Mouse (Mus musculus) right cerebral cortex, postnatal 4 days (tissue): ENCODE data around the gene Chaf1a.

Experiments used
- DNase-seq: peaks from one replicate; pipeline ENCODE4 v3.0.0-alpha.2; 2022

The Chaf1a gene

GRCm38 (mm10) chr17:56020400-56021084 is 19.7 kb upstream of the Chaf1a start:
- no peak for DNase-seq

GRCm38 (mm10) chr17:56021161-56021910 is 18.9 kb upstream of the Chaf1a start:
- peak; percentile 7 for DNase-seq

DNA sequence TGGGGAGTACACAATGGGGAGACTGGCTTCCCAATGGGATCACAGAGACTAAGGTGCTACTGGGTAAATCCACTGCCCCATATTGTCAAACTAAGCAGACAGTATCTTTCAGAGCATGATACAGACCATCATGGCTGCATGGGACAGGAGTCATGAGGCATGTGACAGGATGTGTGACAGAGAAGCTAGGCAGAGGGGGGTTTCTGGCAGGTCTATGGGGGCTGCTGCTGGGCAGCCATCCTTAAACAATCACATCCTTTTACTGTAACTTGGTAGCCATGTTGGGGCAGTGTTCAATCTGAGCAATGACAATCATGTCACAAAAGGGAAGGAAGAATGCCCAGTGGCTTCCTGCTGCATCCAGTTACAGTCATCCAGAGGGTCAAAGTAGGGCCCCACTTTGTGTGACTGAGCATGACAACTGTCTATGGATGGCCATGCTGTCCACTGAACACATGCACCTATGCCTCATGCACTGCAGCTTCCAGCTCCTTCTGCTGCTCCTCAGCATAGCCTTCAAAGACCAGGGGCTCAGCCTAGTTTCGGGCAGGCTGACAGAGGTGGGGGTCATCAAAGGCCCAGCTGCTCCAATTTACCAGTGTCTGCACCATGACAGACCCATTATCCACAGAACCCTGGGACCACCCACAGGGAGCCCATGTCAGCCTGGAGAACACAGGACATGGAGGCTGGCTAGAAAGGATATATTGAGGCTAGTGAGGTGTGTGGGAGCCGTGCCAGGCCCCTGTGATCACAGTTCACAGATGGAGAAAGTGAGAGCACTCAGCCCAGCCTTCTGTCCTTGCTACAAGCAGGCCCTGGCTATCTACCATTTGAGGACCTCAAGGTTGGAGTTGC is 17.9 kb upstream of the Chaf1a start:
- peak; percentile 7 for DNase-seq

GRCm38 (mm10) chr17:56022989-56023290 is 17.3 kb upstream of the Chaf1a start:
- DNase-seq: no peak

GRCm38 (mm10) chr17:56023386-56023785 is 16.9 kb upstream of the Chaf1a start:
- no peak for DNase-seq

DNA sequence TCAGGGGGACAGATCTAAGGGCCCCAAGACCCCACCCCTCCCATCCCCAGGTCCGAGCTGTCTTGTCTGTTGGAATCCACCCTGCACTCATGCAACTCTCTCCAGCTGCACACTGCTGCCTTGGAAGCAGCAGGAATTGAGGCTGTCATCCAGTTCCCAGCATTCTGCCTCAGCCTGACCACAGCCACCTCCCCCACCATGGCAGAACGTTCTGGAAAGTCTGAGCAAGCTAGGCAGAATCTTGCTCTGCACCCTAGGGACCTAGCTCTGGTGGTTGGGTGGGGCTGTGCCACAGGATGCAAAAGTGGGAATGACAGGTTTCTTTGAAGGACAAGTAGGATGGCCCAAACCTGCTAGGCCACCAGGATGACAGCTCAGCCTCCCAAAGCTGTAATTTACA is 15.8 kb upstream of the Chaf1a start:
- no peak for DNase-seq

- no peak for DNase-seq
Measured at GRCm38 (mm10) chr17:56024931-56025330, 15.3 kb upstream of the Chaf1a start.

DNA sequence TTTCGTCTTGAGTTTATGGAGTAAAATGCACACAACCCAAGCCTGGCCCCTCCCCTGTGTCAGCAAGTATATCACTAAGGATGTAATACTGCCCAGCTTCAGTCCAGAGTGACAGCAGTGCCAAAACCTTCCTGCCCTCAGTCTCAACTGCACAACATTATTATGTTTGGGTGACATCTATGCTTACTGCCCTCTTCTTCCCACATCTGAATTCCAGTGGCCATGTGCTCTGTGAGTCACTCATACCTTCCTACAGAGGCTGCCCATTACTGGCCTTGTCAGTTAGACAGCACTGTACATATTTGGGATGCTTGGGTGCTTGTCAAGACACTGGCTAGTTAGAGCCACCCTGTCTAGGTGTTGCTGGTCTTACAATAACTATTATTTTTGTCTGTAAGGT is 13.9 kb upstream of the Chaf1a start:
- DNase-seq: no peak

DNA sequence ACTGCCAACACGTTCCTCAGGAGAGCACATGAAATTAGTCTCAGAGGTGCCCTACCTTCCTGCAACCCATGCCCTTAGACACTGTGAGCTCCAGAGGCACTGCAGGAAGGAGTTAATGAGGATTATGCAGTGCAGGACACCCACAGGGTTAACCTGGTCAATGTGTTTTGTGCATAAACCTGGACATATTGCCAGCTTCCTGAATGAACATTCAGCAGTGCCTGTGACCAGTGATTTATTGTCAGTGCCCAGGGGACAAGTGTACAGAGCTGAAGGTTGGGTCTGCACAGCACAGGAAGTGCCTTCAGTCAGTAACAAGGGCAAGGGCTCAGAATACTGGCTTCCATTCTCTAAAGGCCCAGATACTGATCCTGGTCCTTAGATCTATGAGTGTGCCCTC is 13.4 kb upstream of the Chaf1a start:
- no peak for DNase-seq

DNA sequence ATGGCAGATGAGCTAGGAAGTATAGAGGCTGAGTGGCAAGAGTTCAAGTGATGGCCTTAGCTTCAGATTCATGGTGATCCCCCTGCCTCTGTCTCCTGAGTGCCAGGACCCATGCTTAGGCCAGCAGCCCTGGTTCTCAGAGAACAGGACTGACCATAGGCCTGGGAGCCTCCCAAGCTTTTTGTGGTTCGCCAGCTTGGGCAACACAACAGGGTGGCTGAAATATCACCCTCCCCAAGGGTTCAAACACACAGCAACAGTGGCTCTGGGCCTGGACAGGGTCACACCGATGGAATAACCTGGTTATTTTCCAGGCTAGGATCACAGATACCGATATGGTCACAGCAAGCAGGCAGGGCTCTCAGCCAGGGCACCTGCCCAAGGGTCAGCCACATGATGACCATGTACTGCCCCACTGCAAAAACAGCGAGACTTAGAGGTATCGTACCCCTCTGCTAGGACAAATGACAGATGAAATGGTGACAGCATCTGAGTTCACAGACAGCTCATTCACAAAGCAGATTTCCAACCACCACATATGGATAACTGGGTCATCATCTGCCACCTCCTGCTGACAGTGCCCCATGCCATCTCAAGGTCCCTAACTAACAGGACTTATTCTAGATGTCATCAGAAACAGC is 12.3 kb upstream of the Chaf1a start:
- no peak for DNase-seq

DNA sequence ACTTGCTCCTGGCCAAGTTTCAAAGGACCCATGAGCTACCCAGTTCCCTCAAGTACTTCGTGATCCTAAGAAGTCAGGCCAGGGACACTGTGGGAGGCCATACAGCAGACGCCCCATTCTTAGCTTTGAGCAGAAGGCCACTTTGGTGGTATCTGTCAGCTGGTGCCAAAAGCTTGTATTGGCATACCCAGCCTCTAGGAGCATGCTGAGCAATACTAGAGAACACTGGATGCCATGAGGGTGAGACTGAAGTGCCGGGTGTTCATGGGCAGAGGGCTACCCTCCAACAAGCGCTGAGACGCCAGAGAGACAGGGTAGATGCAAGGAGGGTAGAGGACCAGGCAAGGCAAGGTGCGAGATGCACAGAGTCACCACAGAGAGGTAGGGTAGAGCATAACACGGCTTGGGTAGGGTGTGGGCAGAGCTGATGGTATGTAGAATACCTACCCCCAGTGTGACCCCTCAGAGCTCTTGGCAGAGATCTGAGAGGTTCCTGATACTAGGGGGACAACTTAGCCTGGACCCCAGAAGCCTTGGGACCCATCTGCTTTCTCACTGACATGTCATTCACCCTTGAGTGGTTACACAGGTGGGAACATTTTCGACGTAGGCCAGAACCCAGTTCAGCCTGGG is 9.9 kb upstream of the Chaf1a start:
- no peak for DNase-seq

DNA sequence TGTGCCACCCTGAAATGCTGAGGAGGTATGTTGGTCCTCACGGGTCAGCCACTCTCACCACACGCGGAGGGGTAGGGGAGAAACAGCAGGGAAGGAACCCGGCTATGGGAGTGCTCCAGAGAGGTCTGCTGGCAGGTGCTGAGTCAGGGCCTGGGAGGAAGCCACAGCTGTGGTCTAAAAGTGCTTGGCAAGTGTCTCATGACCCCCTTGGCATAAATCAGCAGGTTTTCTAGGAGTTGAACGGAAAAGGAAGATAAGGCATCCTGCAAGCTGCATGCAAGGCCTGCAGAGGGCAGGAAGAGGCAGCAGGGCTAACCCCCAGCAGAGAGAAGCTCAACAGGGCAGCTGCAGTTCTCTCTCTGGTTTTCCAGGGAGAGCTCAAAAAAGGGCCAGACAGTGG is 9.3 kb upstream of the Chaf1a start:
- no peak for DNase-seq

GRCm38 (mm10) chr17:56031431-56031830 is 8.8 kb upstream of the Chaf1a start:
- DNase-seq: no peak

- no peak for DNase-seq
Measured at GRCm38 (mm10) chr17:56032127-56032733, 8.0 kb upstream of the Chaf1a start.

GRCm38 (mm10) chr17:56032831-56033230 is 7.4 kb upstream of the Chaf1a start:
- no peak for DNase-seq

GRCm38 (mm10) chr17:56034040-56034725 is 6.1 kb upstream of the Chaf1a start:
- DNase-seq: no peak

DNA sequence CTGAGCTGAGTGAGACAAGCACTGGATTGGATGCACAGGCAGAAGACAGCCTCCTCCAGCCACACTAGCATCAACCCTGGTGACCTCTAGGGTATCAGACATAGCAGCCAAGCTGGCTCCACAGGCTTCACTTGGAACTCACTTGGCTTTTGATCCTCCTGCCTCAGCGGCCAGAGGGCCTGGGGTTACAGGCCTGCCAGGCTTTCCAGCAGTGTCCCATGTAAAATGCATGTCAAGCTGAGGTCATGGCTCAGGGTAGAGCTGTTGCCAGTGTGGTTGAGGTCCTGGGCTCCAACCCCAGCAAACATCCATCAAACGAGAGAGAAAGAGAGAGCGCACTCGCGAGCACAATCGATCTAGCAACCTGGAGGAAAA is 5.5 kb upstream of the Chaf1a start:
- DNase-seq: no peak

- no peak for DNase-seq
Measured at GRCm38 (mm10) chr17:56035216-56035615, 5.0 kb upstream of the Chaf1a start.

DNA sequence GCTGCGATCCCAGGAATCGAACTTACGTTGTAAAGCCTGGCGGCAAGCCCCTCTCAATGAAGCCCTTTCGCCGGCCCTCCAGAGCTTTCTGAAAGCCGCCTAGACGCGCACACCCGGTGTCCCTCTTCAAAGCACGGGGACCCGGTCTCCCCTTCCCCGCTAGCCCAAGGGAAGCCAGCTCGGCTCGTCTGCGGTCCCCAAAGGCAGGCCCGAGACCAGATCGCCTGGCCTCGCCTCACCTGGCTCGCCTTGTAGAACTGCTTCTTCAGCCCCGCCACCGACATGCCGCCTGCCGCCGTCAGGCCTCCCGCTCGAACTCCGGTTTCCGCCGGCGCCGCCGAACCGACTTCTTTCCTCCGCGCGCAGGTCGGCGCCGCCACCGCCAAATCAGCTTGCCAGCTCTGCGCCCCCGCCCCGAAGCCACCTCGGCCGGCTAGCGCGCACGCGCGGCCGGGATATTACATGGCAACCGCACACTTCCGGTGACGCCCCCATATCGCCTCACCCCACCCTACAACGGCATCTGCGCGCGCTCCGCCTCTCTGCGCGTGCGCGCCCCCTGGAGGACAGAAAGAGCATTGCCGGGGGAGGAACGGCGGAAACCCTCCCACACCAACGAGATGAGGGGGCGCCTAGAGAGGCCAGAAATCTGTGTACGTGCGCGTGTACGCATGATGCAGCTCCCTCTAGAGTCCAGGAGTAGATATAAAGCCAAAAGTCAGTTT is 3.9 kb upstream of the Chaf1a start, which contains the start of gene Sh3gl1:
Sh3gl1 (minus strand) TSS at position 460 of the 725 bp plus-strand sequence.
- peak; percentile 99 for DNase-seq

GRCm38 (mm10) chr17:56036901-56037287 is 3.3 kb upstream of the Chaf1a start:
- DNase-seq: no peak
